ENCODE assay signal across 24 mouse cellular contexts in the genomic region with DNA sequence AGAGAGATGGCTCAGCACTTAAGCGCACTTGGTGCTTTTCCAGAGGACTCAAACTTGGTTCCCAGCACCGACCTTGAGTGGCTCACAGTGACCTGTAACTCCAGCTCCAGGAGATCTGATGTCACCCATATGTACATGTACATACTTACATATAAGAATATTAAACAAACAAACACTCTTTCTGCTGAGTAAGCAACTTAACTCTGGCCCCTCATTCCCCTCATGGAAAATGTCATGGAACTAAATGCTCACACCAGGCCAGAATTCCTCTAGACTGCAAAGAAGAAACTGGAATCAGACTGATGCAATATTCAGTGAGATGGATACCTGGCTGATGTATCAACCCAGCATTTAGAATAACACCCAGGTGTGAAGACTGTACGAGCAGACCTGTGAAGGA.
"Had no signal": no experiment of that assay in that cellular context is flagged by ENCODE, and none has a peak within 500 bp of the region (broad histone marks: within the 10 kb centered on the region; RNA-seq: fewer than 3 reads in every experiment).

No protein-coding gene starts in this region.

- H3K4me2 ChIP-seq: embryonic facial prominence, embryonic 12.5 days; embryonic facial prominence, embryonic 13.5 days; embryonic facial prominence, embryonic 15.5 days; forebrain, embryonic 12.5 days; forebrain, embryonic 13.5 days; forebrain, embryonic 15.5 days had no signal

- H3K36me3 ChIP-seq: forebrain, embryonic 12.5 days had no signal

- H3K27ac ChIP-seq: embryonic facial prominence, embryonic 10.5 days; embryonic facial prominence, embryonic 12.5 days; embryonic facial prominence, embryonic 13.5 days; embryonic facial prominence, embryonic 15.5 days; forebrain, embryonic 10.5 days; forebrain, embryonic 12.5 days; forebrain, embryonic 13.5 days; forebrain, embryonic 15.5 days; gastrocnemius, adult 2 months; heart, adult 2 months; heart, embryonic 10.5 days had no signal

- H3K9ac ChIP-seq: embryonic facial prominence, embryonic 12.5 days; embryonic facial prominence, embryonic 13.5 days; embryonic facial prominence, embryonic 15.5 days; forebrain, embryonic 12.5 days; forebrain, embryonic 13.5 days; forebrain, embryonic 15.5 days; forebrain, postnatal 0 days had no signal

- H3K27me3 ChIP-seq: embryonic facial prominence, embryonic 12.5 days; embryonic facial prominence, embryonic 13.5 days; embryonic facial prominence, embryonic 15.5 days; forebrain, embryonic 12.5 days; forebrain, embryonic 13.5 days; forebrain, embryonic 15.5 days had no signal

- DNase-seq: cerebellum, adult 9-11 months; cerebellum, postnatal 14 days; cerebellum, postnatal 25 days; cerebellum, postnatal 36 days; embryo, embryonic 11 days; forebrain, postnatal 0 days; gastrocnemius, adult 2 months; gastrocnemius, postnatal 10 days; gastrocnemius, postnatal 14 days; gastrocnemius, postnatal 25 days; gastrocnemius, postnatal 36 days; heart, adult 11 months; heart, adult 18-20 months; heart, adult 2 months had no signal

- H3K9me3 ChIP-seq: embryonic facial prominence, embryonic 10.5 days; embryonic facial prominence, embryonic 12.5 days; embryonic facial prominence, embryonic 13.5 days; embryonic facial prominence, embryonic 15.5 days; forebrain, embryonic 10.5 days; forebrain, embryonic 12.5 days; forebrain, embryonic 13.5 days; forebrain, embryonic 15.5 days; heart, embryonic 10.5 days had no signal

- H3K4me1 ChIP-seq: embryonic facial prominence, embryonic 10.5 days; embryonic facial prominence, embryonic 12.5 days; embryonic facial prominence, embryonic 15.5 days; forebrain, embryonic 10.5 days; forebrain, embryonic 12.5 days; forebrain, embryonic 13.5 days; forebrain, embryonic 15.5 days; heart, embryonic 10.5 days had no signal

- H3K4me3 ChIP-seq: embryonic facial prominence, embryonic 10.5 days; embryonic facial prominence, embryonic 12.5 days; embryonic facial prominence, embryonic 13.5 days; embryonic facial prominence, embryonic 15.5 days; erythroblast, embryonic 14.5 days; forebrain, embryonic 10.5 days; forebrain, embryonic 12.5 days; forebrain, embryonic 13.5 days; forebrain, embryonic 15.5 days; gastrocnemius, adult 2 months; heart, adult 2 months; heart, embryonic 10.5 days had no signal
